Mouse (Mus musculus) hindbrain, embryonic 11.5 days (tissue): ENCODE measurements at regions not wholly inside any gene's neighbourhood (a gene's known extent, or its start where the extent isn't known, plus 50 kb on each side); places are given as distances from the start of the nearest gene placed in this dataset.

ENCODE experiments used
- ATAC-seq: fragments of 200-750 bp; cut with Nextera tagmentation; 2 replicates; pipeline ENCODE4 v1.8.0; 2017; ENCODE audit warnings: mild to moderate bottlenecking, moderate TSS enrichment, moderate library complexity; ENCODE audit not compliant: low FRiP score
- DNase-seq: peaks from one replicate; pipeline ENCODE4 v3.0.0-alpha.2; 2015; ENCODE audit warnings: low spot score
- H3K27ac ChIP-seq: fragments of 300-500 bp; sonication (generic); 2 replicates; pipeline ENCODE4 v1.5.1; 2014; ENCODE audit warnings: mild to moderate bottlenecking, low read depth, low read length
- H3K27me3 ChIP-seq: fragments of 300-500 bp; sonication (generic); 2 replicates; pipeline ENCODE4 v1.6.1; 2014; ENCODE audit warnings: mild to moderate bottlenecking, low read length, moderate library complexity, mixed read lengths; ENCODE audit not compliant: control insufficient read depth, insufficient read depth
- H3K36me3 ChIP-seq: fragments of 300-500 bp; sonication (generic); 2 replicates; pipeline ENCODE4 v1.6.1; 2014; ENCODE audit warnings: mild to moderate bottlenecking, low read length, moderate library complexity, mixed read lengths; ENCODE audit not compliant: control insufficient read depth, insufficient read depth
- H3K4me1 ChIP-seq: fragments of 300-500 bp; sonication (generic); replicated peaks from 2 replicates; pipeline ENCODE4 v1.6.1; 2014; ENCODE audit warnings: low read length, mixed read lengths; ENCODE audit not compliant: control insufficient read depth, insufficient read depth
- H3K4me2 ChIP-seq: fragments of 300-500 bp; sonication (generic); replicated peaks from 2 replicates; pipeline ENCODE4 v1.6.1; 2014; ENCODE audit warnings: mild to moderate bottlenecking, low read depth, low read length
- H3K4me3 ChIP-seq: fragments of 300-500 bp; sonication (generic); 2 replicates; pipeline ENCODE4 v1.5.1; 2014; ENCODE audit warnings: low read depth, low read length
- H3K9ac ChIP-seq: fragments of 300-500 bp; sonication (generic); 2 replicates; pipeline ENCODE4 v1.6.1; 2014; ENCODE audit warnings: low read depth, low read length
- H3K9me3 ChIP-seq: fragments of 300-500 bp; sonication (generic); 2 replicates; pipeline ENCODE4 v1.6.1; 2016; ENCODE audit warnings: low read length; ENCODE audit not compliant: control insufficient read depth
- WGBS: fragments of 180-500 bp; shearing (Covaris S2); extraction: QIAGEN DNeasy Blood & Tissue Kit; methylation state at CpG from one replicate; pipeline ENCODE4 v1.1.7; 2014; 5-methylcytosine and 5-hydroxymethylcytosine counted together

DNA sequence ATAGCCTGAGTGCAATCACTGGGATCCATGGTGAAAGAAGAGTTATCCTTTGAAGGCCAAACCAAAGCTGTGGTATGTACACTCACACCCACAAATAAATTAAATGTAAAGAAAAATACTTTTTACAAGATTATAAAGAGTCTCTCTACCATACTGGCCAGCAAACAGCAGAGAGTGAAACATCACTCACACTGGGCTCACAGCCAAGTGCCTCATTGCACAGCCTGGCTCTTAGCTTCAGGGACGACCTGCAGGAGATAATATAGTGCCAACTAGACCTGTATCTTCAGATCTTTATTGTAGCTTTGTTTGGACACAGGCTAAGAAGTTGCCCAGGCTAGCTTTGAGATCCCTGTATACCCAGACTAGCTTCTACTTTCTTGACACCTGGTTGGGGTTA is 174.1 kb upstream of the Irx5 start:
- Histone ChIP-seq H3K4me1 (no peaks in the 10 kb centered on the region), H3K27ac (no peak overlapping the region), H3K9ac (no peak overlapping the region), H3K9me3 (0 out of 2 replicates have a peak, but pooled peaks cover 3% of the 10 kb centered on the region), H3K4me3 (no peak overlapping the region), H3K36me3 (no peaks in the 10 kb centered on the region), H3K4me2 (no peak overlapping the region), H3K27me3 (no peaks in the 10 kb centered on the region)
- DNase-seq (no peak), ATAC-seq (no peak)
- WGBS = 75% methylated on average over 1 of the region's 1 CpGs

DNA sequence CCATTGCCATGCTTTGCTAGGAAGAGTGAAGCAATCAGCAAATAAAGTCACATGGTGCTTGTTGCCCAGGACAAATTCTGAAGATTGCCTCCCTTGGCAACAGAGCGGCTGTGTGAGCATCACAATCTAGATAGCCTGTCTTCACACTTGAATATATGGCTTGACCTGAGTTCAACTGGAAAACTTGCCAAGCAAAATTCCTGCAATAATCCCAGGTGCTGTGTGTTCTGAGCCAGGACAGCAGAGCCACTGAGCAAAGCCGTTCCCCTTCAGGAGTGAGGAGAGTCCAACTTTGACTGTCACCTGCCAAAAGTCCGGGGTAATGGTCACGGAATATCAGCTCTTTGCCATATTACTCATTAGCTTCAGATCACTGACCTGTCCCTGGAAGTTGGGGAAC is 176.8 kb upstream of the Irx5 start:
- H3K4me3 ChIP-seq = no peak overlapping the region
- ATAC-seq (no peak), DNase-seq (no peak)
- H3K27me3 ChIP-seq = no peaks in the 10 kb centered on the region
- H3K9me3 ChIP-seq = no peaks in the 10 kb centered on the region
- no peaks in the 10 kb centered on the region for H3K36me3 ChIP-seq
- no peak overlapping the region for H3K27ac ChIP-seq
- 90% methylated on average over 4 of the region's 4 CpGs for WGBS
- H3K4me2 ChIP-seq = no peak overlapping the region
- no peak overlapping the region for H3K9ac ChIP-seq
- no peaks in the 10 kb centered on the region for H3K4me1 ChIP-seq

- ATAC-seq (no peak), DNase-seq (no peak)
- Histone ChIP-seq H3K9me3 (no peaks in the 10 kb centered on the region), H3K4me1 (no peaks in the 10 kb centered on the region), H3K4me2 (no peak overlapping the region), H3K27ac (no peak overlapping the region), H3K9ac (no peak overlapping the region), H3K27me3 (no peaks in the 10 kb centered on the region), H3K4me3 (no peak overlapping the region), H3K36me3 (no peaks in the 10 kb centered on the region)
- WGBS = 69% methylated on average over 2 of the region's 2 CpGs
Observed at GRCm38 (mm10) chr8:92179327-92179726, 178.1 kb upstream of the Irx5 start.

- H3K27ac ChIP-seq = no peak overlapping the region
- 77% methylated on average over 5 of the region's 5 CpGs for WGBS
- ATAC-seq = no peak
Observed at GRCm38 (mm10) chr8:92176101-92176500, 181.3 kb upstream of the Irx5 start.

GRCm38 (mm10) chr8:92174106-92174505 is 183.3 kb upstream of the Irx5 start:
- Histone ChIP-seq H3K4me3 (no peak overlapping the region), H3K27me3 (no peaks in the 10 kb centered on the region), H3K4me2 (no peak overlapping the region), H3K36me3 (no peaks in the 10 kb centered on the region), H3K9me3 (no peaks in the 10 kb centered on the region), H3K9ac (no peak overlapping the region), H3K27ac (no peak overlapping the region), H3K4me1 (no peaks in the 10 kb centered on the region)
- WGBS = 76% methylated on average over 2 of the region's 2 CpGs
- ATAC-seq (no peak), DNase-seq (no peak)

More at GRCm38 (mm10) chr8:92176101-92176500, 181.3 kb upstream of the Irx5 start:
- H3K27me3 ChIP-seq = no peaks in the 10 kb centered on the region
- H3K9ac ChIP-seq = no peak overlapping the region
- no peaks in the 10 kb centered on the region for H3K4me1 ChIP-seq
- no peaks in the 10 kb centered on the region for H3K36me3 ChIP-seq
- no peaks in the 10 kb centered on the region for H3K9me3 ChIP-seq
- no peak overlapping the region for H3K4me2 ChIP-seq
- no peak for DNase-seq
- H3K4me3 ChIP-seq = no peak overlapping the region

DNA sequence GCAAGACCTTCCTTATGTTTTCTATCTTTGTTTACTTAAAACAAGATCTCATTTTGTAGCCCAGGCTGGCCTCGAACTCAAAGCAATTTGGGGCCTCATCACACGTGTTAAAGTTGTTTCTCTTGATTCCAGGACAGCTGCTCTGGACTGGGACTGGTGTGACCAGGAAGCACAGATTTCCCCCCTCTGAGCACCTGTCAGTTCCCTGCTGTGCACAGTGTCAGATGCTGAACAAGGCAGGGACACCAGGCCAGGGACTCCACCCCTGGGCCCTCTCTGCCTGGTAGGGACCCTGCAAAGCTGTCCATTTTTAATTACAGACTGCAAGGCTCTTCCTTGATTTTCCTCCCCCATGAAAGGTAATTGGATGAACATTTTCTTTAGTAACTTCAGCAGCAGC is 185.8 kb upstream of the Irx5 start:
- Histone ChIP-seq H3K9ac (no peak overlapping the region), H3K27me3 (no peaks in the 10 kb centered on the region), H3K4me1 (no peaks in the 10 kb centered on the region; the same call in 1 of the 2 replicates), H3K4me3 (no peak overlapping the region), H3K9me3 (no peaks in the 10 kb centered on the region), H3K36me3 (no peaks in the 10 kb centered on the region), H3K4me2 (no peak overlapping the region), H3K27ac (no peak overlapping the region)
- ATAC-seq (no peak), DNase-seq (no peak)
- 69% methylated on average over 2 of the region's 2 CpGs for WGBS

DNA sequence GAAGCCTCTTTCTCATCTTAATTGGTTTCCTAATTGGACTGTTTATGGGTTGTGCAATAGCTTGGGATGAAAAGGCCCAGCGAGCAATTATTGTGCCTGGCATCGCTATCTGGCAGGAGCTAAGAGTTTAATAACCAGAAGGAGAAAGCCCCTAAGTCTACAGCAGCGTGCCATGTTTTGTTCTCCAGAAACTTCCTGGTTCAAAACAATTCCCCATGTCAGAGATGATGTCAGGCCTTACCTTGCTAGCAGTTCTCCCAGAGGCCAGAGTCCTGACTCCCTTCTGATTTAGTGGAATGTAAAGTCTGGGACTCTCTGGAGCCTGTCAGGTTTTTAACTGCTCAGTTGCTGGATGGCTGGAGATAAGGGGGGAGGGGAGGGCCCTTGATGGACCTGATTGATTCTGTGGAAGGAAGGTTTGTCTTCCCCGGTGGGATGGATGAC is 190.1 kb upstream of the Irx5 start:
- 68% methylated on average over 4 of the region's 4 CpGs for WGBS

GRCm38 (mm10) chr8:92165306-92165705 is 192.1 kb upstream of the Irx5 start:
- Histone ChIP-seq H3K4me2 (no peak overlapping the region), H3K9ac (no peak overlapping the region), H3K36me3 (no peaks in the 10 kb centered on the region), H3K27ac (no peak overlapping the region), H3K4me1 (no peaks in the 10 kb centered on the region; the same call in 1 of the 2 replicates), H3K9me3 (peaks cover 3% of the 10 kb centered on the region; the same call in 1 of the 2 replicates), H3K4me3 (no peak overlapping the region), H3K27me3 (no peaks in the 10 kb centered on the region)
- DNase-seq (no peak), ATAC-seq (no peak)
- 88% methylated on average over 6 of the region's 6 CpGs for WGBS

More for the DNA sequence above, 190.1 kb upstream of the Irx5 start:
- no peaks in the 10 kb centered on the region for H3K36me3 ChIP-seq
- no peak overlapping the region for H3K27ac ChIP-seq
- no peak overlapping the region for H3K4me3 ChIP-seq
- no peak for ATAC-seq
- no peaks in the 10 kb centered on the region for H3K9me3 ChIP-seq
- no peak for DNase-seq
- H3K9ac ChIP-seq = no peak overlapping the region
- H3K4me1 ChIP-seq = no peaks in the 10 kb centered on the region; the same call in 1 of the 2 replicates
- no peaks in the 10 kb centered on the region for H3K27me3 ChIP-seq
- H3K4me2 ChIP-seq = no peak overlapping the region

DNA sequence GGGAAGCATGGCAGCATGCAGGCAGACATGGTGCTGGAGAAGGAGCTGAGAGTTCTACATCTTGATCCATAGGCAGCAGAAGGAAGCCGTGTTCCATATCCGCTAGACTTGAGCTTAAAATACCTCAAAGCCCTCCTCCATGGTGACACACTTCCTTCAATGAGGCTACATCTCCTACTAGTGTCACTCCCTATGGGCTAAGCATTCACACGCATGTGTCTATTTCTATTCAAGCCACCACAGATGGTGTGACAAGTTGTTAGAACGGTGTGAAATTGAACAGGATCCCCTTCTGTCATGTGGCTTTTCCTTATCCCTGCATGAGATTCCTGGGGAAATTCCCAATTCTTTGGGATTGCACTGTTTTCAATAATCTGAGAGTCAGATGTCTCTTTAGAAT is 192.9 kb upstream of the Irx5 start:
- no peaks in the 10 kb centered on the region for H3K27me3 ChIP-seq
- no peak overlapping the region for H3K27ac ChIP-seq
- ATAC-seq (no peak), DNase-seq (no peak)
- no peaks in the 10 kb centered on the region for H3K36me3 ChIP-seq
- H3K9ac ChIP-seq = no peak overlapping the region
- H3K4me2 ChIP-seq = no peak overlapping the region
- no peak overlapping the region for H3K4me3 ChIP-seq
- no peaks in the 10 kb centered on the region; the same call in 1 of the 2 replicates for H3K4me1 ChIP-seq
- 92% methylated on average over 4 of the region's 4 CpGs for WGBS
- H3K9me3 ChIP-seq = peaks cover 3% of the 10 kb centered on the region; the same call in 1 of the 2 replicates
